Mouse (Mus musculus): ENCODE data around the gene Limk2. TPM values are rescaled to one million over a fixed set of nuclear protein-coding genes. Genes with fewer than 3 reads are reported as not detected.

Gene Limk2
- polyA plus RNA-seq, 1 experiment from 2014 or later: 51.8 TPM

- DNase-seq (ENCODE audit: low spot score) (no peak), ATAC-seq (replicated peaks; ENCODE audit: low FRiP score) (no peak)
- H3K27me3 ChIP-seq (ENCODE audit: control insufficient read depth, insufficient read depth, low read length): no peaks in the 10 kb centered on the region
- no peak overlapping the region for H3K4me3 ChIP-seq (ENCODE audit: low read depth, low read length)
- no peak overlapping the region for H3K27ac ChIP-seq (ENCODE audit: low read depth, low read length)
- no peaks in the 10 kb centered on the region for H3K9me3 ChIP-seq (ENCODE audit: control insufficient read depth, low read length)
- H3K4me1 ChIP-seq (replicated peaks; ENCODE audit: control insufficient read depth, insufficient read depth, low read length): no peaks in the 10 kb centered on the region; the same call in 1 of the 2 replicates
- no peak overlapping the region for H3K4me2 ChIP-seq (ENCODE audit: low read depth, low read length, severe bottlenecking)
- H3K9ac ChIP-seq (ENCODE audit: low read length): 0 out of 2 replicates have a peak overlapping the region, but pooled peaks have one; percentile 6
- peaks cover 6% of the 10 kb centered on the region; the same call in 1 of the 2 replicates for H3K36me3 ChIP-seq (ENCODE audit: control insufficient read depth, insufficient read depth, low read length)
- WGBS: 88% methylated on average over 4 of the region's 4 CpGs
These were observed 59.7 kb downstream of the Limk2 start for GRCm38 (mm10) chr11:3349343-3349695.

- H3K27ac ChIP-seq (ENCODE audit: low read depth, low read length): no peak overlapping the region
- no peaks in the 10 kb centered on the region; the same call in 1 of the 2 replicates for H3K4me1 ChIP-seq (replicated peaks; ENCODE audit: control insufficient read depth, insufficient read depth, low read length)
- no peaks in the 10 kb centered on the region for H3K9me3 ChIP-seq (ENCODE audit: control insufficient read depth, low read length)
- no peaks in the 10 kb centered on the region for H3K27me3 ChIP-seq (ENCODE audit: control insufficient read depth, insufficient read depth, low read length)
- WGBS: 46% methylated on average over 6 of the region's 6 CpGs
- 0 out of 2 replicates have a peak overlapping the region, but pooled peaks have one; percentile 6 for H3K9ac ChIP-seq (ENCODE audit: low read length)
- peaks cover 6% of the 10 kb centered on the region; the same call in 1 of the 2 replicates for H3K36me3 ChIP-seq (ENCODE audit: control insufficient read depth, insufficient read depth, low read length)
- ATAC-seq (replicated peaks; ENCODE audit: low FRiP score): no peak
- H3K4me2 ChIP-seq (ENCODE audit: low read depth, low read length, severe bottlenecking): no peak overlapping the region
- H3K4me3 ChIP-seq (ENCODE audit: low read depth, low read length): no peak overlapping the region
- peak; percentile 69 for DNase-seq (ENCODE audit: low spot score)
These were observed 60.2 kb downstream of the Limk2 start for GRCm38 (mm10) chr11:3348576-3349342.

- Histone ChIP-seq H3K4me3 (ENCODE audit: low read depth, low read length) (no peak overlapping the region), H3K4me1 (replicated peaks; ENCODE audit: control insufficient read depth, insufficient read depth, low read length) (no peaks in the 10 kb centered on the region; the same call in 1 of the 2 replicates), H3K36me3 (ENCODE audit: control insufficient read depth, insufficient read depth, low read length) (peaks cover 6% of the 10 kb centered on the region; the same call in 1 of the 2 replicates), H3K27me3 (ENCODE audit: control insufficient read depth, insufficient read depth, low read length) (no peaks in the 10 kb centered on the region), H3K4me2 (ENCODE audit: low read depth, low read length, severe bottlenecking) (no peak overlapping the region), H3K9ac (ENCODE audit: low read length) (no peak overlapping the region), H3K9me3 (ENCODE audit: control insufficient read depth, low read length) (no peaks in the 10 kb centered on the region), H3K27ac (ENCODE audit: low read depth, low read length) (no peak overlapping the region)
- DNase-seq (ENCODE audit: low spot score): no peak
- no peak for ATAC-seq (replicated peaks; ENCODE audit: low FRiP score)
These were observed 61.2 kb downstream of the Limk2 start for GRCm38 (mm10) chr11:3347835-3348195.

GRCm38 (mm10) chr11:3347091-3347834 lies 61.7 kb downstream of the Limk2 start:
- Histone ChIP-seq H3K9ac (ENCODE audit: low read length) (no peak overlapping the region), H3K4me1 (replicated peaks; ENCODE audit: control insufficient read depth, insufficient read depth, low read length) (no peaks in the 10 kb centered on the region; the same call in 1 of the 2 replicates), H3K4me2 (ENCODE audit: low read depth, low read length, severe bottlenecking) (no peak overlapping the region), H3K9me3 (ENCODE audit: control insufficient read depth, low read length) (no peaks in the 10 kb centered on the region), H3K36me3 (ENCODE audit: control insufficient read depth, insufficient read depth, low read length) (peaks cover 6% of the 10 kb centered on the region; the same call in 1 of the 2 replicates), H3K27ac (ENCODE audit: low read depth, low read length) (no peak overlapping the region), H3K4me3 (ENCODE audit: low read depth, low read length) (no peak overlapping the region), H3K27me3 (ENCODE audit: control insufficient read depth, insufficient read depth, low read length) (no peaks in the 10 kb centered on the region)
- ATAC-seq (replicated peaks; ENCODE audit: low FRiP score): peak; percentile 78
- 61% methylated on average over 12 of the region's 12 CpGs for WGBS
- peak; percentile 91 for DNase-seq (ENCODE audit: low spot score)

- Histone ChIP-seq H3K9ac (ENCODE audit: low read length) (no peak overlapping the region), H3K4me3 (ENCODE audit: low read depth, low read length) (no peak overlapping the region), H3K9me3 (ENCODE audit: control insufficient read depth, low read length) (no peaks in the 10 kb centered on the region), H3K4me2 (ENCODE audit: low read depth, low read length, severe bottlenecking) (no peak overlapping the region), H3K4me1 (replicated peaks; ENCODE audit: control insufficient read depth, insufficient read depth, low read length) (no peaks in the 10 kb centered on the region; the same call in 1 of the 2 replicates), H3K27me3 (ENCODE audit: control insufficient read depth, insufficient read depth, low read length) (no peaks in the 10 kb centered on the region), H3K36me3 (ENCODE audit: control insufficient read depth, insufficient read depth, low read length) (peaks cover 6% of the 10 kb centered on the region; the same call in 1 of the 2 replicates), H3K27ac (ENCODE audit: low read depth, low read length) (no peak overlapping the region)
- DNase-seq (ENCODE audit: low spot score) (no peak), ATAC-seq (replicated peaks; ENCODE audit: low FRiP score) (no peak)
- 91% methylated on average over 7 of the region's 7 CpGs for WGBS
These were observed 62.6 kb downstream of the Limk2 start for GRCm38 (mm10) chr11:3346351-3346750.

GRCm38 (mm10) chr11:3344916-3345315 lies 64.1 kb downstream of the Limk2 start:
- no peak for ATAC-seq (replicated peaks; ENCODE audit: low FRiP score)
- Histone ChIP-seq H3K27me3 (ENCODE audit: control insufficient read depth, insufficient read depth, low read length) (no peaks in the 10 kb centered on the region), H3K4me3 (ENCODE audit: low read depth, low read length) (no peak overlapping the region), H3K9ac (ENCODE audit: low read length) (no peak overlapping the region), H3K4me1 (replicated peaks; ENCODE audit: control insufficient read depth, insufficient read depth, low read length) (no peaks in the 10 kb centered on the region; the same call in 1 of the 2 replicates), H3K9me3 (ENCODE audit: control insufficient read depth, low read length) (no peaks in the 10 kb centered on the region), H3K36me3 (ENCODE audit: control insufficient read depth, insufficient read depth, low read length) (peaks cover 3% of the 10 kb centered on the region; the same call in 1 of the 2 replicates), H3K4me2 (ENCODE audit: low read depth, low read length, severe bottlenecking) (no peak overlapping the region), H3K27ac (ENCODE audit: low read depth, low read length) (no peak overlapping the region)
- DNase-seq (ENCODE audit: low spot score): no peak
- WGBS: 86% methylated on average over 3 of the region's 3 CpGs

GRCm38 (mm10) chr11:3341476-3341875 lies 67.5 kb downstream of the Limk2 start:
- H3K27ac ChIP-seq (ENCODE audit: low read depth, low read length): no peak overlapping the region
- no peaks in the 10 kb centered on the region for H3K9me3 ChIP-seq (ENCODE audit: control insufficient read depth, low read length)
- H3K36me3 ChIP-seq (ENCODE audit: control insufficient read depth, insufficient read depth, low read length): peaks cover 3% of the 10 kb centered on the region; the same call in 1 of the 2 replicates
- ATAC-seq (replicated peaks; ENCODE audit: low FRiP score): no peak
- no peak overlapping the region for H3K9ac ChIP-seq (ENCODE audit: low read length)
- H3K4me1 ChIP-seq (replicated peaks; ENCODE audit: control insufficient read depth, insufficient read depth, low read length): peaks cover 8% of the 10 kb centered on the region
- H3K4me2 ChIP-seq (ENCODE audit: low read depth, low read length, severe bottlenecking): no peak overlapping the region
- 82% methylated on average over 5 of the region's 5 CpGs for WGBS
- no peak for DNase-seq (ENCODE audit: low spot score)
- no peak overlapping the region for H3K4me3 ChIP-seq (ENCODE audit: low read depth, low read length)
- no peaks in the 10 kb centered on the region for H3K27me3 ChIP-seq (ENCODE audit: control insufficient read depth, insufficient read depth, low read length)

GRCm38 (mm10) chr11:3337961-3338360 lies 71.0 kb downstream of the Limk2 start:
- Histone ChIP-seq H3K36me3 (ENCODE audit: control insufficient read depth, insufficient read depth, low read length) (no peaks in the 10 kb centered on the region), H3K9me3 (ENCODE audit: control insufficient read depth, low read length) (no peaks in the 10 kb centered on the region), H3K27me3 (ENCODE audit: control insufficient read depth, insufficient read depth, low read length) (no peaks in the 10 kb centered on the region), H3K4me2 (ENCODE audit: low read depth, low read length, severe bottlenecking) (no peak overlapping the region), H3K4me3 (ENCODE audit: low read depth, low read length) (no peak overlapping the region), H3K27ac (ENCODE audit: low read depth, low read length) (0 out of 2 replicates have a peak overlapping the region, but pooled peaks have one; percentile 62), H3K9ac (ENCODE audit: low read length) (peak overlapping the region; percentile 55; the same call in 1 of the 2 replicates), H3K4me1 (replicated peaks; ENCODE audit: control insufficient read depth, insufficient read depth, low read length) (peaks cover 8% of the 10 kb centered on the region)
- no peak for DNase-seq (ENCODE audit: low spot score)
- peak; percentile 39 for ATAC-seq (replicated peaks; ENCODE audit: low FRiP score)
- WGBS: 52% methylated on average over 5 of the region's 5 CpGs

Data from forebrain, embryonic 11.5 days (tissue).